Mouse (Mus musculus): Measurements from ENCODE around the gene Tgm3. TPM values are rescaled to one million over a fixed set of nuclear protein-coding genes. Genes with fewer than 3 reads are reported as not detected.

Gene Tgm3
- polyA plus RNA-seq, 1 experiment from 2014 or later: 0.04 TPM

DNA sequence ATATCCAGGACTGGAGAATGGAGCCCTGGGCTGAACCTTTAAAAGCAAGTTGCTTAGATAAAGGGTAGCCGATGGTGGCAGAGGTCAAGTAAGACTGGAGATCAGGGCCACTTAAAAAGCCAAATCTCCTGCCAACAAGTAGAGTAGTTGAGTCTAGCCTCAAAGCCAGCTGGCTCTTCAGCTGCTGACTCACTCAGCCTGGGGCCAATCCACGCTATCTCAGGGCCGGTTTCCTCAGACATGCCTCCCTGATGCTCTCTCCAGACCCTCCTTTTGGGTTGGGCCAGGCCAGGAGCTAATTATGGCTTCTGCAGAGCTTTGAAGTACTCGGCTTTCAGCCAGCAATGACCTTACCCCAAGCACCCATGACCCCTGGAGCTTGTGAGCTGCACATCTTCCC lies 15.7 kb downstream of the Tgm3 start:
- Histone ChIP-seq H3K27ac (no peak overlapping the region), H3K36me3 (replicated peaks) (no peaks in the 10 kb centered on the region), H3K4me3 (no peak overlapping the region), H3K27me3 (replicated peaks) (no peaks in the 10 kb centered on the region), H3K4me2 (no peak overlapping the region), H3K4me1 (no peaks in the 10 kb centered on the region; the same call in 1 of the 2 replicates), H3K9me3 (no peaks in the 10 kb centered on the region), H3K9ac (no peak overlapping the region)
- WGBS: 81% methylated on average over 4 of the region's 4 CpGs
- no peak for ATAC-seq (replicated peaks)

DNA sequence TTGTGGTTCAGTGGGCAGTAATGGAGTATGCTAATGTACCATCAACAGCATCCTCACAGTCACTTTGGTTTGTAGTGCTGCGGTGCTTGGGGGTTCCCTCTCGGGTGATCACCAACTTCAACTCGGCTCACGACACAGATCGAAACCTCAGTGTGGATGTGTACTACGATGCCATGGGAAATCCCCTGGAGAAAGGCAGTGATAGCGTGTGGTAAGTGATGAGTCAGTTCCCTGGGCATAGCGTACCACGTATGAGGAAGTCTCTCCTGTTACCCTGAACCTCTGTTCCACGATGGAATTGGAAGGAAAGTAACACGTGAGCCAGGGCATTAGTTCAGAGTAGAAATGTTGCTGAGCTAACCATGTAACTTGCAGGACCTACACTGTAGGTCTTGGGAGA lies 17.7 kb downstream of the Tgm3 start:
- WGBS: 94% methylated on average over 11 of the region's 11 CpGs
- ATAC-seq (replicated peaks): no peak

DNA sequence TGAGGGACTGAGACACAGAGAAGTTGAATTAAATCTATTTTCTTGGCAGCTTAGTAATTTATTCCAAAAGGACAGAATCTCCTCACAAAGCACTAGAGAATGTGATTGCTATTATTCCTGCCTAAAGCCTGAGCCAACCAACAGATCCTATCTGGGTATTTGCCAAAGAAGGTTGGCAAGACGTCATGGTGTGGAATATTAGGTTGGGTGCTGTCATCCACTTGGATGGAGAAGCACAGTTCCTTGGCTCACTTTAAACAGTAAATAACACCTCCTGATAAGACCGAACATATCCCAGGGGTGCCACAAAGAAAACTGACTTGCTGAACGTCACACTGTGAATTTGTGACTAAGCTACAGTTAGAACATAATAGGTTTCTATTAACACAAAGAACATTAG lies 20.5 kb downstream of the Tgm3 start:
- Histone ChIP-seq H3K36me3 (replicated peaks) (no peaks in the 10 kb centered on the region), H3K27me3 (replicated peaks) (no peaks in the 10 kb centered on the region), H3K27ac (no peak overlapping the region), H3K4me3 (no peak overlapping the region), H3K9ac (no peak overlapping the region), H3K4me1 (peaks cover 3% of the 10 kb centered on the region), H3K9me3 (no peaks in the 10 kb centered on the region), H3K4me2 (no peak overlapping the region)
- ATAC-seq (replicated peaks): no peak
- WGBS: 71% methylated on average over 3 of the region's 3 CpGs

More for the DNA sequence above, 17.7 kb downstream of the Tgm3 start:
- Histone ChIP-seq H3K4me3 (no peak overlapping the region), H3K4me2 (no peak overlapping the region), H3K27ac (no peak overlapping the region), H3K36me3 (replicated peaks) (no peaks in the 10 kb centered on the region), H3K9ac (no peak overlapping the region), H3K9me3 (no peaks in the 10 kb centered on the region), H3K27me3 (replicated peaks) (no peaks in the 10 kb centered on the region), H3K4me1 (no peaks in the 10 kb centered on the region; the same call in 1 of the 2 replicates)

DNA sequence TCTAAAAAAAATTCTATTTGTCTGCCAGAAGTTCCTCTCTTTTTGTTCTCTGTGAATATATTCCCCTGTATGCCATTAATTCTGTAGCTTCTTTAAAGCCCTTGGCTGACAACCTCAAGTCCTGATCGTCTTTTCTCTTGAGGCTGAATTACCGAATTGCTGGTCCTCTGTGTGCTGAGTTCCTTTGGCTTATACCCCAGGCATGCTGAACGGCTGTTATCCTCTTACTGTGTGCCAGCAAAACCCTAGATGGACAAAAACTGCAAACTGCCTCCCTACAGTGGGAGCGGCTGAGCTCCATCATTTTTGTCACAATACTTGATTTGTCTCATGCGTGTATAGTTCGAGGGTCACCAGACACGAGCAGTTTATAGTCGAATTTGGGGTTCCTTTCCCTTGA lies 24.7 kb downstream of the Tgm3 start:
- Histone ChIP-seq H3K9me3 (no peaks in the 10 kb centered on the region), H3K27me3 (replicated peaks) (no peaks in the 10 kb centered on the region), H3K36me3 (replicated peaks) (no peaks in the 10 kb centered on the region), H3K4me1 (peaks cover 3% of the 10 kb centered on the region), H3K27ac (no peak overlapping the region), H3K4me3 (no peak overlapping the region), H3K9ac (no peak overlapping the region), H3K4me2 (no peak overlapping the region)
- 58% methylated on average over 8 of the region's 8 CpGs for WGBS
- ATAC-seq (replicated peaks): no peak

DNA sequence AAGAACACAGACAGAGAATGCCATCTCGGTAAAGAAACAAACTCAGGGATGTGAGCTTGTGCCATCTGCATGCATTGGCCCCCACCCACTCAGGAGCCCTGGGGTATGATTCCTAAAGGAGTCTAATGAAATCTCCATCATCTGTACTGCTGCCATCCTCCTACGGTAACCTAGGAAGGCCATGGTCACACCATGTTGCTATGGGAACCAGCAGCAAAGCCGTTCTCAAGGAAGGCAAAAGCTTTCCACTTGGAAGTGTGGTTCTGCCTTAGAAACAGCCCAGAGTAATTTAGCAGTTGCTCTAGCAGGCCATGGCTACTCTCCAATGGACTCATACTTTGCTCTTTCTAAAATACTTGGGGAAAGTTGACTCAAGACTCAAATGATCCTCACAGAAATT lies 26.8 kb downstream of the Tgm3 start:
- H3K9me3 ChIP-seq: no peaks in the 10 kb centered on the region
- no peak overlapping the region for H3K9ac ChIP-seq
- no peak overlapping the region for H3K4me3 ChIP-seq
- H3K36me3 ChIP-seq (replicated peaks): no peaks in the 10 kb centered on the region
- H3K27ac ChIP-seq: no peak overlapping the region
- H3K4me2 ChIP-seq: no peak overlapping the region
- ATAC-seq (replicated peaks): peak; percentile 67
- H3K27me3 ChIP-seq (replicated peaks): no peaks in the 10 kb centered on the region
- WGBS: 34% methylated on average over 3 of the region's 3 CpGs
- H3K4me1 ChIP-seq: peaks cover 3% of the 10 kb centered on the region

DNA sequence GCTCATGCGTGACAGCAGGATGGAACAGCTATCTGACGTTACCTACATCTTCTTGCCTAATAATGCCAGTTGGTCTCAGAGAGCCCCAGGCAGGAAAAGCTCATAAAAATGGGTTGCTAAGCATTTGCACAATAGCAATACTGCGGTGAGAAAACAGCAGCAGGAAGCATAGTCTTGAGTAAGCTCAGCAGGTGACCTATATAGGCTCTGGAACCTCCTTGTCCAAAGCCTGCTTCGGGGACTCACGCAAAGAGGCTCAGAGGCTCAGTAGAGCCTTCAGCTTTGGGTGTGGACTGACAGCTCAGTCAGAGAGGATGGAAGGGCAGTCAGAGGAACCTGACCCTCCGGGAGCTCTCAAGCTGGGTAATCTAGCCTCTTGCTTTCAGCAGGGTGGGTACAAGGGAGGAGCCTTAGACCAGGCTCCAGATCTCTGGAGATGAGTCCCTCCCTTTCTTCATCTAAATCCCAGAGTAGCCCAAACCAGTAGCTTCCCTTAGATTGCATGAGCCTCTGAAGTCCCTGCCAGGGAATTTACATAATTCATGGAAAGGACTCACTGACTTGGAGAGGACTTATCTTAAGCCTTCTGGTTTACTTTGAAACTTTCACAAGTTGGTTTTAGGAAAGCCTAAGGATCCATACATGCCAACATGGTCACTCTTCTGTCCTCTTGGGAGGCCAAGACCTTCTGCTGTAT lies 28.2 kb downstream of the Tgm3 start:
- no peaks in the 10 kb centered on the region for H3K27me3 ChIP-seq (replicated peaks)
- H3K36me3 ChIP-seq (replicated peaks): no peaks in the 10 kb centered on the region
- H3K9ac ChIP-seq: no peak overlapping the region
- peaks cover 3% of the 10 kb centered on the region for H3K4me1 ChIP-seq
- 70% methylated on average over 6 of the region's 6 CpGs for WGBS
- no peak overlapping the region for H3K4me3 ChIP-seq
- H3K27ac ChIP-seq: no peak overlapping the region
- no peak for ATAC-seq (replicated peaks)
- H3K4me2 ChIP-seq: no peak overlapping the region
- H3K9me3 ChIP-seq: no peaks in the 10 kb centered on the region

DNA sequence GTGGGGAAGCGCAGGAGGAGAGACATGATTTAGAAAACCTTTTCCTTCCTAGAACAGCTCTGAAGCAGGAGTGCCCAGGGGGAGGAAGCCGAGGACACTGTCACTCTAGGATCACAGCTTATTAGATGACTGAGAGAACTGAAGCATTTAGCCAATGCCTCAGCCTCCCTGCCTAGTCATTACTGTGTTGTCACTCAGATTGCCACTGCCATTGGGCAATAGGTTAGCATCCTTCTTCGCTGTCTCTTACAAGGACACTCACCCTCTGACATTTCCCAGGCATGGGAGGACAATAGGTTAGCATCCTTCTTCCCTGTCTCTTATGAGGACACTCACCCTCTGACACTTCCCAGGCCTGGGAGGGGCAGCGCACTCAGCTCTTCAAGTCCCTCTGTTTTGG lies 31.7 kb downstream of the Tgm3 start:
- no peak for ATAC-seq (replicated peaks)
- no peaks in the 10 kb centered on the region for H3K36me3 ChIP-seq (replicated peaks)
- no peak overlapping the region for H3K9ac ChIP-seq
- H3K27ac ChIP-seq: no peak overlapping the region
- H3K4me1 ChIP-seq: no peaks in the 10 kb centered on the region
- no peaks in the 10 kb centered on the region for H3K9me3 ChIP-seq
- no peak overlapping the region for H3K4me2 ChIP-seq
- no peak overlapping the region for H3K4me3 ChIP-seq
- 93% methylated on average over 4 of the region's 4 CpGs for WGBS
- H3K27me3 ChIP-seq (replicated peaks): no peaks in the 10 kb centered on the region

DNA sequence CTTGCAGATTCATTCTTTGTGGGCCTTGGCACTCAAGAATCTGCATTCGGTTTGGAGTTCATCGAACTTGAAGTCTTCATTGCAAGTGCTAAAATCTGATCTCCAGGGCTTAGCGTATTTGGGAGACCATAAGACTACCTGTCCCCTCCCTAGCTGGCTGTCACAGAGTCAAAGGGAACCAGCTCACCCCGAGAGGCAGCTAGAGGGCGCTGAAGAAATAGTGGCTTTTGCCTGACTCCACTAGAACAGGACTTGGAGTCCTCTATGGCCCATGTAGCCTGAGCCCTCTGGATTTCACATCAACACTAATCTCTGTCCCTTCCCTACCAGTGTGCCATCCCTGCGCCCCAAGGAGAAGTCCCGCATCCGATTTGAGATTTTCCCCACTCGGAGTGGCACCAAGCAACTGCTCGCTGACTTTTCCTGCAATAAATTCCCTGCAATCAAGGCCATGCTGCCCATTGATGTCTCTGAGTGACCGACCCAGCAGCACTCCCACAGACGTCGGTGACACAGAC lies 35.8 kb downstream of the Tgm3 start:
- Histone ChIP-seq H3K4me1 (no peaks in the 10 kb centered on the region), H3K4me2 (no peak overlapping the region), H3K27ac (no peak overlapping the region), H3K9ac (no peak overlapping the region), H3K9me3 (no peaks in the 10 kb centered on the region), H3K4me3 (no peak overlapping the region), H3K36me3 (replicated peaks) (no peaks in the 10 kb centered on the region), H3K27me3 (replicated peaks) (no peaks in the 10 kb centered on the region)
- WGBS: 80% methylated on average over 13 of the region's 13 CpGs
- no peak for ATAC-seq (replicated peaks)

DNA sequence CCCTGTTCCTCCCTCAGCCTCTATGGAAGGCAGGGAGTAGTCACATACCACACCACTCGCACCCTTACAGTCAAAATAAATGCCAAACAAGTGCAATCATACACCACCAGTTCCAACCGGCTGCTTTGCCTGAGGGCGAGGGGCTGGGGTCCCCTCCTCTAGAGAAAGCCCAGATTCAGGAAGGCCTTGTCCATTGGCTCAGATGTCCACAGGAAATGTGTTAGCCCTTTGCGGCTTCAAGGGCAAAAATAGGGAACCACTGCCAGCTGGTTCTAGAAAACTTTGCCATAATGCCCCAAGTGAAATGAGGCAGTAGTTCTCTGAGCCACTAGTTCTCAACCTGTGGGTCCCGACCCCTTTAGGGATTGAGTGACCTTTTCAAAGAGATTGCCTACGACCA lies 36.6 kb downstream of the Tgm3 start:
- no peak overlapping the region for H3K4me2 ChIP-seq
- no peak overlapping the region for H3K27ac ChIP-seq
- no peaks in the 10 kb centered on the region for H3K9me3 ChIP-seq
- no peak for ATAC-seq (replicated peaks)
- H3K27me3 ChIP-seq (replicated peaks): no peaks in the 10 kb centered on the region
- WGBS: 90% methylated on average over 6 of the region's 6 CpGs
- no peaks in the 10 kb centered on the region for H3K4me1 ChIP-seq
- no peaks in the 10 kb centered on the region for H3K36me3 ChIP-seq (replicated peaks)
- H3K4me3 ChIP-seq: no peak overlapping the region
- no peak overlapping the region for H3K9ac ChIP-seq

DNA sequence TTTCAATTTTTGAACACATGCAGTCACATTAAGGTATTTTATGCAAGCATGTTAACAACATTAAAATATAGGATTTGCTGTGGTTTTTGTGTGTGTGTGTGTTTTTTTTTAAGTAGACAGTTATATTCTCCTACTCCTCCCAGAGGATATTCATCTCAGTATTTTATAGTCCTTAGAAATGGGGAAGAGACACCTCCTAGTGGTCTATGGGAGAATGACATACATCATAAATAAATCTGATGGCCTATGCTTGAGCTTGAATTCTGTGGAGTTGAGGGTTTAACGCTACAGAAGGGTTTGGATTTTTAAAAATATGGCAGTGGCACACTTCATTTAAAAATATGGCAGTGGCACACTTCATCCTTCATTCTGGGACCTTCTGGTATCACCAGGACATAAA lies 46.0 kb downstream of the Tgm3 start:
- Histone ChIP-seq H3K36me3 (replicated peaks) (no peaks in the 10 kb centered on the region), H3K4me1 (no peaks in the 10 kb centered on the region), H3K4me3 (no peak overlapping the region), H3K9me3 (no peaks in the 10 kb centered on the region), H3K27me3 (replicated peaks) (no peaks in the 10 kb centered on the region), H3K27ac (no peak overlapping the region), H3K9ac (no peak overlapping the region), H3K4me2 (no peak overlapping the region)
- no peak; the same call in 1 of the 2 replicates for ATAC-seq (replicated peaks)
- WGBS: 48% methylated on average over 1 of the region's 1 CpGs

DNA sequence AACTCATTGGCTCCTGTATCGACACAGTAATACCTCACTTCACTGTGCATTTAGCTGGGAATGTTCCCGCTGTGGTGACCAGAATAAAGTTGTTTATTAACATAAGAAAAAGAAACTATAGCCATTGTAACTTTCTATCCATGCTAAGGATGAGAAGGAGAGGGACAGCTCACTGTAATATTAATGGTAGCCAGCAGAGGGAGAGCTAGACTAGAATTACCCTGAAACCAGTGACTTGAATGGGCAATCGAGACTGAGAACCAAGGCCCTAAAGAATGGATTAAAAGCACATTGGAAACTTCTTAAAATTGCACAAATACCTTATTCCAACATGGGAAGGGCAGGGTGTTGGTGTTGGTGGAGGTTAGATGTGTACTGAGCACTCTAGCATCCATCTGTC lies 56.1 kb downstream of the Tgm3 start:
- Histone ChIP-seq H3K27ac (no peak overlapping the region), H3K9me3 (no peaks in the 10 kb centered on the region), H3K4me3 (no peak overlapping the region), H3K9ac (no peak overlapping the region), H3K36me3 (replicated peaks) (no peaks in the 10 kb centered on the region), H3K4me2 (no peak overlapping the region), H3K4me1 (no peaks in the 10 kb centered on the region), H3K27me3 (replicated peaks) (no peaks in the 10 kb centered on the region)
- 22% methylated on average over 3 of the region's 3 CpGs for WGBS
- no peak for ATAC-seq (replicated peaks)

DNA sequence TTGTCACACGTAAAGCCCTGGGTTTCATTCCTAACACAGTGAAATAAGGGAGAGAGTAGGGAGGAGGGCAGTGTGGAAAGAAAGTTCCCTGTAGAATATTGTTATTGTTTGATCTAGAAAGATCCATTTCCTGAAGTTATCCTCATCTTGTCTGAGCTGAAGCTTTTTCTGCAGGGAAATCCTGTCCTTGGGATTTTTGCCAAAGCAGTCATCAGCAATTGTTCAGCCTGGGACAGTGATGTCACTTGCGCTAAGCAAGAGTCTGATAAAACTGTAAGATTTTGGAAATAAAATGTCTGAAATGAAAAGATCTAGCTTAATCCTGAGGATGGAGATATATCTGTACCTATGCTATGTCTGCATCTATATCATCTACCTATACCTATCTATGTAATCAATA lies 58.2 kb downstream of the Tgm3 start:
- no peak for ATAC-seq (replicated peaks)
- Histone ChIP-seq H3K27me3 (replicated peaks) (no peaks in the 10 kb centered on the region), H3K4me1 (no peaks in the 10 kb centered on the region), H3K27ac (no peak overlapping the region), H3K9ac (no peak overlapping the region), H3K36me3 (replicated peaks) (no peaks in the 10 kb centered on the region), H3K4me3 (no peak overlapping the region), H3K4me2 (no peak overlapping the region), H3K9me3 (no peaks in the 10 kb centered on the region)
- 78% methylated on average over 2 of the region's 2 CpGs for WGBS

All from midbrain, embryonic 15.5 days (tissue).